Mouse (Mus musculus) heart, embryonic 11.5 days (tissue): ENCODE measurements around the gene Hsd17b3. TPM values are rescaled to one million over a fixed set of nuclear protein-coding genes. Genes with fewer than 3 reads are reported as not detected.

Experiments used
- ATAC-seq: fragments of 200-750 bp; cut with Nextera tagmentation; replicated peaks from 2 replicates; pipeline ENCODE4 v1.8.0; 2017; ENCODE audit warnings: moderate library complexity; ENCODE audit not compliant: insufficient number of reproducible peaks, low FRiP score, low TSS enrichment
- H3K27ac ChIP-seq: fragments of 300-500 bp; sonication (generic); 2 replicates; pipeline ENCODE4 v1.5.1; 2014; ENCODE audit warnings: mild to moderate bottlenecking, low read depth, low read length
- H3K27me3 ChIP-seq: fragments of 300-500 bp; sonication (generic); 2 replicates; pipeline ENCODE4 v1.6.1; 2014; ENCODE audit warnings: mild to moderate bottlenecking, low read length, mixed read lengths; ENCODE audit not compliant: control insufficient read depth, insufficient read depth
- H3K36me3 ChIP-seq: fragments of 300-500 bp; sonication (generic); 2 replicates; pipeline ENCODE4 v1.6.1; 2014; ENCODE audit warnings: mild to moderate bottlenecking, low read length, moderate library complexity, mixed read lengths; ENCODE audit not compliant: control insufficient read depth, insufficient read depth
- H3K4me1 ChIP-seq: fragments of 300-500 bp; sonication (generic); 2 replicates; pipeline ENCODE4 v1.6.1; 2014; ENCODE audit warnings: low read length; ENCODE audit not compliant: control insufficient read depth, insufficient read depth
- H3K4me2 ChIP-seq: fragments of 300-500 bp; sonication (generic); 2 replicates; pipeline ENCODE4 v1.6.1; 2014; ENCODE audit warnings: mild to moderate bottlenecking, moderate library complexity
- H3K4me3 ChIP-seq: fragments of 300-500 bp; sonication (generic); 2 replicates; pipeline ENCODE4 v1.5.1; 2014; ENCODE audit warnings: low read depth, low read length
- H3K9ac ChIP-seq: fragments of 300-500 bp; sonication (generic); 2 replicates; pipeline ENCODE4 v1.6.1; 2014; ENCODE audit warnings: mild to moderate bottlenecking, low read depth, low read length, moderate library complexity
- H3K9me3 ChIP-seq: fragments of 300-500 bp; sonication (generic); replicated peaks from 2 replicates; pipeline ENCODE4 v1.6.1; 2016; ENCODE audit warnings: low read length; ENCODE audit not compliant: control insufficient read depth
- WGBS: fragments of 180-500 bp; shearing (Covaris S2); extraction: QIAGEN DNeasy Blood & Tissue Kit; methylation state at CpG from one replicate; pipeline ENCODE4 v1.1.7; 2014; ENCODE audit not compliant: insufficient replicate concordance; 5-methylcytosine and 5-hydroxymethylcytosine counted together
- polyA plus RNA-seq: library from polyadenylated mRNA; unstranded; fragments of >200 nt; fragmentation: Nextera tagmentation; extraction: Ambion mirVana; gene quantifications from 2 replicates; pipeline ENCODE4 v1.2.1, GENCODE M21; 2014

Hsd17b3 gene
- polyA plus RNA-seq, 1 experiment from 2014 or later, result not detected

DNA sequence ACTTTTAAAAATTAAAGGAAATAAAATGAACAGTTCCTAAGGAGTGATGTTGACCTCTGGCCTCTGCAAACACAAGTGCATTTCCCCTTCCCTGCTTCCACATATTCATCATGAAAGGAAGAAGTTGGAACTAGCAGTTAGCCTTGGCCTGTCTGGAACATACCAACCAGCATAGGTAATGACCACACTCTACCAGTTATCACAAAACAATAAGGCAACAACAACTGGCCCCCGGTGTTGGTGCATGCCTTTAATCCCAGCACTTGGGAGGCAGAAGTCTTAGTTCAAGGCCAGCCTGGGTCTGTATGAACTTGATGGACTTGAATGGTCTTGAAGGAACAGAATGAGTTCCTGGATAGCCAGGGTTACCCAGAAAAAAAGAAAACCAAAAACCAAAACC lies 21.4 kb upstream of the Hsd17b3 start:
- no peak overlapping the region for H3K4me2 ChIP-seq
- ATAC-seq, result no peak
- H3K4me3 ChIP-seq, result no peak overlapping the region
- no peak overlapping the region for H3K9ac ChIP-seq
- 76% methylated on average over 1 of the region's 1 CpGs for WGBS
- H3K36me3 ChIP-seq, result no peaks in the 10 kb centered on the region
- H3K27ac ChIP-seq, result no peak overlapping the region
- H3K4me1 ChIP-seq, result peaks cover 5% of the 10 kb centered on the region; the same call in 1 of the 2 replicates
- no peaks in the 10 kb centered on the region for H3K27me3 ChIP-seq
- H3K9me3 ChIP-seq, result no peaks in the 10 kb centered on the region

GRCm38 (mm10) chr13:64108381-64108850 lies 19.4 kb upstream of the Hsd17b3 start:
- Histone ChIP-seq H3K4me2 (no peak overlapping the region), H3K27me3 (no peaks in the 10 kb centered on the region), H3K27ac (no peak overlapping the region), H3K4me3 (no peak overlapping the region), H3K36me3 (no peaks in the 10 kb centered on the region), H3K4me1 (peaks cover 5% of the 10 kb centered on the region; the same call in 1 of the 2 replicates), H3K9me3 (no peaks in the 10 kb centered on the region), H3K9ac (no peak overlapping the region)
- 24% methylated on average over 5 of the region's 5 CpGs for WGBS
- no peak for ATAC-seq

GRCm38 (mm10) chr13:64107535-64107934 lies 18.5 kb upstream of the Hsd17b3 start:
- H3K9ac ChIP-seq, result no peak overlapping the region
- peaks cover 5% of the 10 kb centered on the region; the same call in 1 of the 2 replicates for H3K4me1 ChIP-seq
- H3K27me3 ChIP-seq, result no peaks in the 10 kb centered on the region
- H3K4me3 ChIP-seq, result no peak overlapping the region
- 38% methylated on average over 8 of the region's 8 CpGs for WGBS
- H3K9me3 ChIP-seq, result no peaks in the 10 kb centered on the region
- no peak for ATAC-seq
- no peak overlapping the region for H3K27ac ChIP-seq
- H3K4me2 ChIP-seq, result no peak overlapping the region; the same call in 1 of the 2 replicates
- H3K36me3 ChIP-seq, result no peaks in the 10 kb centered on the region

DNA sequence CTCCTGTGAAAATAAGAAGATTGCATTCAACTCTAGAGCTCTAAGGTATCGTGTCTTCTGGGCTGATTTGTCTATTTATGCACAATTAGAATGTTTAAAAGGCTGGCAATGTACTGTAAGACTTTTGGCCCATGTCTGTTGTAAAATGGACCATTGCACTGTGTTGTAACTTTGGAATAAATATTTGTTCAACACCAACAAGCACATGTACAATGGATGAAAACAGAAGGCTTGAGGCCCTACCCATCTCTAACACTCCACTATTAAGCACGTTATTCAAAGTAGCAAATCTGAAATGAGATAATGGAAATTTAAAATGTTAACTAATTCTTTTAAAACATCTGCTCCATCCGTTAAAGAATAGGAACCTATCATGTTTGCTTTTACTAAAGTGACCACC lies 18.1 kb upstream of the Hsd17b3 start:
- Histone ChIP-seq H3K9ac (no peak overlapping the region), H3K9me3 (no peaks in the 10 kb centered on the region), H3K27me3 (no peaks in the 10 kb centered on the region), H3K36me3 (no peaks in the 10 kb centered on the region), H3K4me1 (peaks cover 5% of the 10 kb centered on the region; the same call in 1 of the 2 replicates), H3K4me3 (no peak overlapping the region), H3K27ac (no peak overlapping the region), H3K4me2 (no peak overlapping the region)
- ATAC-seq, result no peak
- WGBS, result 63% methylated on average over 3 of the region's 3 CpGs

DNA sequence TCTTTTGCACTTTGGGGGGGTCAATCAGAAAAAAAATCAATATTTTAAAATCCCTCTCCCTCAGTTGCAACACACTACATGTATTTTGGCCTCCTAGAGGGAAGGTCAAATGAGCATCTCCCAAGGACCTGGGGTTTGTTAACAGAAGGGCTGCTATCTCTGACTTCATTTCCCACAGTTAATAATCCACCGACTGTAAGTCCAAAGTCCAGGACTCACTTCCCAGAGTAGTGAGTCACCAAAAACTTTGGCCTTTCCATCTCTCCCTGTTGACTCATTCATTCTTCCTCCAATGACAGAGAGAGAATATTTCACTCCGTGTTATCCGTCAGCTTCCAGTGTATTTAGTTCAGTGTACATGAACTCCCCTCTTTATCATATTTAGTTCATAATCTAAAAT lies 16.7 kb upstream of the Hsd17b3 start:
- no peak overlapping the region for H3K4me3 ChIP-seq
- no peaks in the 10 kb centered on the region for H3K9me3 ChIP-seq
- no peaks in the 10 kb centered on the region for H3K36me3 ChIP-seq
- 71% methylated on average over 3 of the region's 3 CpGs for WGBS
- H3K4me2 ChIP-seq, result no peak overlapping the region
- peaks cover 5% of the 10 kb centered on the region; the same call in 1 of the 2 replicates for H3K4me1 ChIP-seq
- no peaks in the 10 kb centered on the region for H3K27me3 ChIP-seq
- ATAC-seq, result no peak
- H3K27ac ChIP-seq, result no peak overlapping the region
- no peak overlapping the region for H3K9ac ChIP-seq

DNA sequence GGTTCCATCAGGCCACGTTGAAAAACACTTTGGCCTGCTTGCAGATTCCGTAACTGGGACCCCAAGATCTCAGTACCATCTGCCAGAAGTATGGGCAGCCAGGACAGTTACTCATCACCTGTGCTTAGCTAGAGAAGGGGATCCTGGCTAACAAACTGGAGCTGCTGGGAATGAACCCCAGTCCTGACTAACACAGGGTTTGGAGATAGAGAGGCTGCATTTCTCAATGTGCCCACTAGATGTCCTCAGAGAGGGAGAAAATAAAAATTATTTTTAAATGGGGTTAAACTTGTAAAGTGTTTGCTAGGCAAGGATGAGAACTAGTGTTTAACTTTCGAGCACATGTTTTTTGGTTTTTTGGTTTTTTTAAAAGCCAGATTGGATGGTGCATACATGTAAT lies 11.2 kb upstream of the Hsd17b3 start:
- Histone ChIP-seq H3K9me3 (no peaks in the 10 kb centered on the region), H3K27me3 (no peaks in the 10 kb centered on the region), H3K9ac (no peak overlapping the region), H3K36me3 (no peaks in the 10 kb centered on the region), H3K4me3 (no peak overlapping the region), H3K4me2 (no peak overlapping the region), H3K27ac (no peak overlapping the region), H3K4me1 (no peaks in the 10 kb centered on the region)
- ATAC-seq, result no peak
- 63% methylated on average over 3 of the region's 3 CpGs for WGBS

DNA sequence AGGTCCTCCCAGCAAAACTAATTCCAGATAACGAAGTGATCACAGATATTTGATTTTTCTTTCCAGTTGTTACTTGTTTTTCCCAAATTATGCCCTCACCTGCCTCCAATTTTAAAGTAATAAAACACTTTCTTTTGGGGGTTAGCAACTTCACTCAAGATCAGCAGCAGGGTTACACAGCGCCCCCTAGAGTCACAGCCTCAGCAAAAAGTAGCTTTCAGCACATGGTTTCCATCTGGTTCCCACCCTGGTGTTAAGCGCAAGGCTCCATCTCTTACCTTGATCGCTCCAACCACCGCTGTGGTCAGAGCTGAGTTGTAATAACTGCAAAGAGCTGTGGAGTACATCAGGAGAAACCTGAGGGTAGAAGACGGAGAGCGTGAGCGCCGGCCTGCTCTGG lies 10.0 kb upstream of the Hsd17b3 start:
- Histone ChIP-seq H3K27me3 (no peaks in the 10 kb centered on the region), H3K27ac (no peak overlapping the region), H3K4me2 (no peak overlapping the region), H3K9me3 (no peaks in the 10 kb centered on the region), H3K36me3 (no peaks in the 10 kb centered on the region), H3K9ac (no peak overlapping the region), H3K4me3 (no peak overlapping the region), H3K4me1 (no peaks in the 10 kb centered on the region)
- 68% methylated on average over 9 of the region's 9 CpGs for WGBS
- ATAC-seq, result no peak

DNA sequence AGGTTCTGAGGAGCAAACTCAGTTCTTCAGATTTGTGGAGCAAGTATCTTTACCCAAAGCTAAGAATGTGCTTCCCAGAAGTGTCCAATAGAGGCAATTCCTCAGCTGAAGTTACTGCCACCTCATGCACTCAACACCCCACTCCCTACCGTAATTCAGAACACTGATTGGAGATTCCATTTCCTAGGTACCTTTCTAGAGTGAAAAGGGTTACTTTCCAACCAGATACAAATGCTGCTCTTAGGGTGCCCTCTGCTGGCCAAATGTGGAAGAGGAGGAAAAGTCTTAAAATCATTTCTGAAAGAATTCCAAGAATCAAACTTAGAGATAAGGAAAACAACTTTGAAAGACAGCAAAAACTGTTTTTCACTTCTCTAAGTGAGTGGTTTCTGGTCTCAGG lies 4.3 kb upstream of the Hsd17b3 start:
- no peak for ATAC-seq
- Histone ChIP-seq H3K9me3 (no peaks in the 10 kb centered on the region), H3K4me3 (no peak overlapping the region), H3K27me3 (no peaks in the 10 kb centered on the region), H3K4me1 (no peaks in the 10 kb centered on the region), H3K27ac (no peak overlapping the region), H3K36me3 (no peaks in the 10 kb centered on the region), H3K9ac (no peak overlapping the region), H3K4me2 (no peak overlapping the region)
- WGBS, result 0% methylated on average over 1 of the region's 1 CpGs

GRCm38 (mm10) chr13:64092752-64093151 lies 3.7 kb upstream of the Hsd17b3 start:
- no peak overlapping the region for H3K9ac ChIP-seq
- H3K27ac ChIP-seq, result no peak overlapping the region
- no peaks in the 10 kb centered on the region for H3K9me3 ChIP-seq
- H3K27me3 ChIP-seq, result no peaks in the 10 kb centered on the region
- no peaks in the 10 kb centered on the region for H3K36me3 ChIP-seq
- H3K4me1 ChIP-seq, result no peaks in the 10 kb centered on the region
- no peak overlapping the region for H3K4me3 ChIP-seq
- H3K4me2 ChIP-seq, result no peak overlapping the region
- WGBS, result 63% methylated on average over 6 of the region's 6 CpGs
- ATAC-seq, result no peak
